Mouse (Mus musculus) A20 (cell line): ENCODE measurements around the gene Ythdf2.

Experiments used
- DNase-seq: peaks from one replicate; pipeline ENCODE4 v3.0.0-alpha.2; 2011; ENCODE audit warnings: low read depth, low spot score

Gene Ythdf2

DNA sequence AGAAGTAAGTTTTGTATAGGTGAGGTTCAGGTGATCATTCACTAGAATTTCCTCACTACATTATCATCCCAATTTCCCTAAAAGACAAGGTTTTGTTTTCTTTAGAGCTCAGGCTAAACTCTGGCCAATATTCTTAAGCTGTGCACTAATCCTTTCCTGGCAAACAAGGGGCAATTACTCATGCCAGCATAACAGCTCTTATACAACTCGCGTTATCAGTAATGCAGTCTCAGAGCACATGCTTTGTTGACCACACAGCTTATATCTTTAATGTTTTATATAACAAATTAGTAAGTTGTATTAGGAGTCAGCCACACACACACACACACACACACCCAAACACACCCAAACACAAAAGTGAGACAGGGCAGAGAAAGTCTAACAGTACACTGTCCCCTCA, 1.8 kb downstream of the Ythdf2 start:
- DNase-seq: no peak

DNA sequence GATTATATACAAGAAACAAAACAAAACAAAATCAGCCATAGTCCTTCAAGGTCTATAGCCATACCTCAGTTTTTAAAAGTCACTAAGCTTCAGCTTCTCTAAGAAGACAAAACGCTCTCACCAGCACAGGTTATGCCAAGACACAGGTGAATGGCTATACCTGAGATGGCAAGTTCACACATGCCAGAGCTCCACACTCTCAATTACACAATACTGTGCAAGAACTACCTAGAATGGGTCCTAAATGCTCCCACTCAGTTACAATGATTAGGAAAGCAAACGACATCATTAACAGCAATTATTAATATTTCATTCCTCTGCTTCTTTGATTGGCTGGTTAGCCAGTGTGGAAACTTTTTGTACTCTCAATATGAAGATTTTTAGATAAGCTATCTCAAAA, 2.8 kb downstream of the Ythdf2 start:
- no peak for DNase-seq

DNA sequence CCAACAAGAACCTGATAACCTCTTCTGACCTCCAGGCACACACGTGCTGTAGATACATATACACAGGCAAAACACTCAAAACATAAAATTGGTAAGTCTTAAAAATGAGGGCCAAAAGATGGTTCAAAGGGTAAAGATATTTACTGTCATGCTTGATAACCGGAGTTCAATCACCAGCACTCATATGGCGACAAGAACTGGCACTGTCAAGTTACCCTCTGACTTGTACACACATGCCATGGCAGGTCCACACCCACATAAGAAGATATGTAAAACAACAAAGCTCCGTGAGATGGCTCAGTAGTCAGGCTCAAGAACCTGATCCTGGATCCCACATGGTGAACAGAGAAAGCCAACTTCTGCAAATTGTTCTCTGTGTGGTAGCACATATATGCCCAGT, 4.8 kb downstream of the Ythdf2 start:
- DNase-seq: no peak

DNA sequence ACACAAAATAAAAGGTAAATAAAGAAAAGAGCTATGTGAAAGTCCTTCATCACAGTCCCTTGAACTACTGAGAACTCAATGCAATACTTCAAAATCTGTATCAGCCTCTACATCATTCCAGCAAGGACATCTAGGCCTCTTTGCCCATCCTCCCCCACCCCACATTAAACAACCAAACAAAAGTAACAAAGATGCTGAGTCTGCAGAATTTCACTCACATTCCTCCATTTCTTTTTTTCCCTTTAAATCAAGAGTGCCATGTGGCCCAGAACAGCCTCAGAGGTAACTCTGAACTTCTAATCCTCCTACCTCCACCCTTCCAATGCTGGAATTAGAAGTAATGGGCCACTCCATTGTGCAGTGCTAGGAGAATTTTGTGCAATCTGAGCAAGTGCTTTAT, 13.3 kb downstream of the Ythdf2 start:
- DNase-seq: no peak

DNA sequence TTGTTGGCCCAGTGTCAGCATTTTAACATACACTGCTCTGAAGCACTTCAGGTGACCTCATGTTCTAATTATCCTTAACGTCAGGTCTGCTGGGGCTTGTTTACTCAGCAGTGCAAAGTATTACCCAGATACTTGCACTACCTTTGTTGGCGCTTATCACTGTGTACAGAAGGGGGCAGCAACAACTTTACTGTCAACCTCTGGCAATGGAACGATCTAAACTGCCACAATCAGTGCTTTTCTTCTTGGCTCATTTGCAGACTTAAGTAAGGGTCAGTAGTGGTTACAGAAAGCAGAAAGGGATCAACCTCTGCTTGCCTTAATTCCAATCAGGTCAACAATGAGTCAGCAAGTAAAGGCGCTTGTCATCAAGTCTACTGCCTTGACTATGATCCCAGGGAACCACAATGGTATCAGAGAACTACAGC, 13.8 kb downstream of the Ythdf2 start:
- peak; percentile 60 for DNase-seq

DNA sequence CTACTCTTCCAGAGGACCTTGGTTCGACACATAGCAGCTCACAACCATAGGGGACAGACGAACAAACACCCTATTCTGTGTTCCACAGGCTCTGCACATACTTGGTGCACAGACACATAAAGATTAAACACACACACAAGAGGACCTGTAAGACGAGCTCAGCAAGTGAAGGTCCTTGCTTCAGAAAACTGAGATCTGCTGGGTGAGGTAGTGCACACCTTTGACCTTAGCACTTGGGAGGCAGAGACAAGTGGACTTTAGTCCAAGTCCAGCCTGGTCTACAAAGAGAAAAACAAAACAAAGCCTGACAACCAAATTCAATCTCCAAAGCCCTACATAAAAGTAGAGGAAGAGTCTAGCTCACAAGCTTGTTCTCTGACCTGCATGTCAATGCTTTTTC, 17.1 kb downstream of the Ythdf2 start:
- DNase-seq: no peak

DNA sequence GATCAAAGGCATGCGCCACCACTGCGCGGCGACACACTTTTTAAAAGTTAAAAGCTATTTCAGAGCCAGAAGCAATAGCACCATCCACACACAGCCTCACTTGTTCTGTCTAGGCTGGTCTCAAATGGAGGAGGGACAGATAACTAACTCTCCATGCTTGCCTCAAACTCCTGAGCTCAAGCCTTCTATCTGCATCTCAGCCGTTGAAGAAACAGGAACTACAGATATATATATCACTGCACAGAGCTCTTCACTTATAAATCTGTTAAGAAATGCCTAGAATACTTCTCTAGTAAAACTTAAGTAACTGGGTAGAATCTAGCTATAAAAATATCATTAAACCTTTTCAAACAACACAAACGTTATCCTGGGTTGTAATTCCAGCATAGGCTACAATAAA, 17.7 kb downstream of the Ythdf2 start:
- no peak for DNase-seq

DNA sequence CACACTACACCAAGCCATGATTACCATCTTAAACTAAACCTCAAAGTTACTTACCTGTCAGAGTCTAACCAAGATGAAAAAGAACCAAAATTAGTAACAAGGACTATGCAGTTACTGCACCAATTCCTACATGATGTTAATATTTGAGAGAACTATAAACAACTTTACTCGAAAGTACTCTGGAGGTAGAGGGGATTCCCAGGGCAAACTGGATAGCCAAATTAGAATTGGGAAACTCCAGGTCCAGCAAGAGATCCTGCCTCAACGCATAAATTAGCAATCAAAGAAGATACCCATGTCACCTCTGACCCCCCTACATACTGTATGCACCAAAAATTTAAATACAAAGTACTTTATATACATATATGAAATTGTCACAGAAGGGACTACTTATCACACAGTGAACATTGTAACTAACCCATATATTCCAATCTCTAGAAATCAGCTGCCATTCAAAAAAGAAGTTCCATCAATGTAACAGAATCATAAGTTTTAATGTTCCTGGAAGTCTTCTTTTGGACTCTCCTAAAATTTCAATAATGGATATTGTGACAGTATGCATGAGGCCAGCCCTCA, 24.2 kb downstream of the Ythdf2 start:
- no peak for DNase-seq

DNA sequence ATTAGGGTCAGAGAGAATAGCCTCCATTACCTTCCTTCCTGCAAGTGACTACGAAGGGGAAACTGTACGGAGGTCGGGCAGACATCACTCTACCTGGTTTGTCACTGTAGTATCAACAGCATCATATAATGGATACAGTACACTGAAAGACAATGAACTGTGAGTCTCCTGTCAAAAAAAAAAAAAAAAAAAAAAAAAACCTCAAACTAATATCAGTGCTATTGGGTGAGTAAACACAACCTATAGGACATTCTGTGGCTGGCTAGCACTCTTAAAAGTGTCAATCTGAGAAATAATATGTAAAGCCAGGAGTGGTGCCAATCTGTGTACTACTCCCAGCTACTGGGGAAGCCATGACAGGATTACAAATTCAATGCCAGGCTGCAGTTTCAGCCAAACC, 28.9 kb downstream of the Ythdf2 start:
- no peak for DNase-seq

DNA sequence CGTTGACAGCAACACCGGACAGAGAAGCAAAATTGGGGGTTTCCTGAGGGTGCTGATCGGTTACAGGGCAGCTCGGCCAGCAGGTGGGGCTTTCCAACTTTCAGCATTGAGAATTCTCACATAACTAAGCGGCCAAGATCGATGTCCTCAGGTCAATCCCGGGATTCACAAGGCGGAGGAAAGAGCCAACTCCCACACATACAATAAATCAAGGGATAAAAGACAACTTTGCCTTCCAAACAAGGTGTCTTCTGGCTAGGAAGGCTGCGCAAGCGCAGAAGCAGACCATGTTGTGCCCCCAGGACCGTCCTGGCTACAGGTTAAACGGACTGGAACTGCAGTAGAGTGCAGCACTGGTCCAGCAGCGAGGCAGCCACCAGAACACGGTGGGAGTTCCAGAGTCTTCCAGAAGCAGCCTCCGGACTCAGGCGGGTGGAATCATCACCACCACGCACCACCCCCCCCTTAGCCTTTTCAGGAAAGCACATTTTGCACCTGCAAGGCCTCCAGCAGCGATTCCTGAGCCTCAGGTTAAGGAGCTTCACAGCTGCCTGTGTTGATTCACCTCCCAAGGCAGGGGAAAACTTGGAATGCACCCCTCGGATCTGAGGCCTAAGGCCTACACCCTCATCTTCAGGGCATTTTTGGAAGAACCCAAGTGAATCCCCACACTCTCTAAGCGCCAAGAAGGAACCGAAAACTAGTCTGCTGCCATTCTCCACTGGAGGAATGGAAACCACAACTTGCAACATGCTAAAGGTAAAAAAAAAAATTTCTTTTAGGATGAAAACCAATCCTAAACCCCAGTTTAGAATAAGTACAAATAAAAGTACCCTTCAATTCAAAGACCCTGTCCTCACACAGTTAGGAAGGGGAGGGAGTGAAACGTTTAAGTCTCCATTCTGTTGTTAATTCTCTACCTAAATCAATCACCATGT, 30.1 kb downstream of the Ythdf2 start:
- DNase-seq: peak; percentile 86

DNA sequence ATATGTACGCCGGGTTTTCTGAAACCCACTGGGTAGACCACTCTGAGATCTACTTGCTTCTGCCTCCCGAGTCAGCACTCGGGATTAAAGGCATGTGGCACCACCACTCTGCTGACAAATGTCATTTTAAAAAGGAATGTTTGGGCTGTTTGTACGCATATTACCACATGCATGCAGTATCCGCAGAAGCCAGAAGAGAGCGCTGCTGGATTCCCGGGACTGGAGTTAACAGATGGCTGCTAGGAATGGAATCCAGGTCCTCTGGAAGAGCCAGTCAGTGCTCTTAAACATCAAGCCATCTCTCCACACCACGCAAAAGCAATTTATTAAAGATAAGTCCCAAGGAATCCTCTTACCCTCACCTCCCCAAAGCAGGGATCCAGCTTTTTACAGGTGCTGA, 31.4 kb downstream of the Ythdf2 start:
- DNase-seq: no peak

DNA sequence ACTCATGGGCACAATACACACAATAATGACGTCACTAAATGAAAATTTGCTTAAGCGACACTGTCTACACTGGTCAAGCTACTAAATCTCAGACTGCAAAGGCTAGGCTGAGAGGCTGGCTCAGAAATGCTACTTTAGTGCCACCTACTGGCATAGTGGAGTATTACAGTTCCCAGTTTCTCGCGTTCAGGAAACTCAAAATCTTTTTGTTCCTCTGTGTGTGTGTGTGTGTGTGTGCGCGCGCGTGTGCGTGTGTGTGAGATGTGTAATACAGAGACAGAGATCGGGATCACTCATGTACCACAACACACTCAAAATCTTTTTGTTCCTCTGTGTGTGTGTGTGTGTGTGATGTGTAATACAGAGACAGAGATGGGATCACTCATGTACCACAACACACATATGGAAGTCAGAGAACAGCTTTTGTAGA, 33.5 kb downstream of the Ythdf2 start:
- peak; percentile 81 for DNase-seq

DNA sequence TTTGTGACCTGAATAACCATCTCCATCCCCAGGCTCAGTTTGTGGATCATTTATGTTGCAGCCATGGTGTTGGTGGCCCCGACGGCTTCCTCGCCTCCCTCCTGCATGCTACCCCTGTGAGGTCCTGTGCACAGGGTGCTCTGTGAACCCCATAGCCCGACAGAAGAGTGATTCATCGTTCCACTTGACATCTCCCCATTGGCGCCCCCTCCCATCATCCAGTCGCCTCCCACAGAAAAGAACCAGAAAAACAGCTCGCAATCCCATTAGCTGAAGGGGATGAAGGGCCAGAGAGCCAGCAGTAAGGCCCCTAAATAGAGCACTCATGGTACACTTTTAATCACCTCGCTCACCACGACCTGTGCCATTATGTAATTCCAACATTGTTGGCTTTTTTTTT, 35.6 kb downstream of the Ythdf2 start:
- DNase-seq: no peak

DNA sequence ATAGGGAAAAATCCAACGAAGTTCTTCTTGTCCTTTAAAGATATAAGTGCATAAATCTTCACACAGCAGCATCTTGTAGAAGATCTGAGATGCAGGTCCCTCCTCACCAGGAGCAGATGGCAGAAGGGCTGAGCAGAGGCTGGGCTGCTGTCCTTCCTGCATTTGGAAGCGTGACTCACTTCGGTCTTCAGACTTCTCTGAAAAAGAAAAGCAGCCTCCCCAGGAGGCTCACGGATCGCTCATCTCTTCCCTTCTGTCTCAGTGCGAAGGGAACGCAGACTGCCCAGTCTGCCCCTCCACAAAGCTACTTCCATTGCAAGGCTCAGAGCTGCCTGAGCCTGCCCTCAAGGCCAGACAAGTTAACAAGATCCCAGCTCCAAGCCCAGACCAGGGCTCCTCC, 41.2 kb downstream of the Ythdf2 start:
- DNase-seq: no peak

DNA sequence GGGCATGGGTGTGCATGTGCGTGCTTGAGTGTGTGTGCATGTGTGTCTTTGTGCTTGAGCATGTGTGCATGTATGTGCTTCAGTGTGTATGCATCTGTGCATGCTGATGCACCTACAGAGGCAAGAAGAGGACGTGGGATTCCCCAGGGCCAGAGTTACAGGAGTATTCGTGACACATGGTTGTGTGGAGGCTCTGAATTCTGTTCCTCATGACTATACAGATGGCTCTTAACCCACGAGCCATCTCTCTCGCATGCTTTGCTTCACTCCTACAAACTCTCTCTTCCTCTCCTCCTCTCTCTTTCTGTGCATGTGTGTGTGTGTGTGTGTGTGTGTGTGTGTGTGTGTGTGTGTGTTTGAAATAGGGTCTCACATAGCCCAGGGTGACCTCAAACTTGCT, 42.3 kb downstream of the Ythdf2 start:
- no peak for DNase-seq

DNA sequence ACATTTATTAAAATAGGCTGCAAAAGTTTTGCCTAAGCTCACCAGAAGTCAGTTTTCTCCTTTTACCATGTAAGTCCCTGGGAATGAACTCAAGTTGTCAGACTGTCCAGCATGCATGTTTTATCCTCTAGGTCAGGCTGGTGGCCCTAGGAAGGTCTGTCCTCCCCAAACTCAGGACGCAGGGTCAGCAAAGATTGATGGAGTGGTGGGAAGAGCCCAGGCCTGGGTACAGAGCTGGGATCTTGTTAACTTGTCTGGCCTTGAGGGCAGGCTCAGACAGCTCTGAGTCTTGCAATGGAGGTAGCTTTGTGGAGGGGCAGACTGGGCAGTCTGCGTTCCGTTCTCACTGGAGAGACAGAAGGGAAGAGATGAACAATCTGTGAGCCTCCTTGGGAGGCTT, 42.8 kb downstream of the Ythdf2 start:
- DNase-seq: no peak

DNA sequence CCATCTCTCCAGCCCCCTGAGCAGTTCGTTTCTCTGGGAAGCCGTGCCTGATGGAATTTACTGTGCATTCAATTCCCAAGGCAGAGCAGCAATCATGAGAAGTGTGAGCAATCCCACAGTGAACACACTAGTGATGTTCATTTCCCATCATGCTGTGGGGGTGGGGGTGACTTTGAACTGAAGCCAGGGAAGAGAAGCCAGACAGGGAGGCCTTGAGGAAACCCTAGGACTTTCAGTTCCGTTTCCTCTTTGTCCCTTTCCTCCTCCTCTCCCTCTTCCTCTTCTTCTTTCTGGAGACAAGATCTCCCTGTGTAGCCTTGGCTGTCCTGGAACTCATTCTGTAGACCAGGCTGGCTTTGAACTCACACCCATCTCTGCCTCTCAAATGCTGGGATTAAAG, 44.7 kb downstream of the Ythdf2 start:
- no peak for DNase-seq

DNA sequence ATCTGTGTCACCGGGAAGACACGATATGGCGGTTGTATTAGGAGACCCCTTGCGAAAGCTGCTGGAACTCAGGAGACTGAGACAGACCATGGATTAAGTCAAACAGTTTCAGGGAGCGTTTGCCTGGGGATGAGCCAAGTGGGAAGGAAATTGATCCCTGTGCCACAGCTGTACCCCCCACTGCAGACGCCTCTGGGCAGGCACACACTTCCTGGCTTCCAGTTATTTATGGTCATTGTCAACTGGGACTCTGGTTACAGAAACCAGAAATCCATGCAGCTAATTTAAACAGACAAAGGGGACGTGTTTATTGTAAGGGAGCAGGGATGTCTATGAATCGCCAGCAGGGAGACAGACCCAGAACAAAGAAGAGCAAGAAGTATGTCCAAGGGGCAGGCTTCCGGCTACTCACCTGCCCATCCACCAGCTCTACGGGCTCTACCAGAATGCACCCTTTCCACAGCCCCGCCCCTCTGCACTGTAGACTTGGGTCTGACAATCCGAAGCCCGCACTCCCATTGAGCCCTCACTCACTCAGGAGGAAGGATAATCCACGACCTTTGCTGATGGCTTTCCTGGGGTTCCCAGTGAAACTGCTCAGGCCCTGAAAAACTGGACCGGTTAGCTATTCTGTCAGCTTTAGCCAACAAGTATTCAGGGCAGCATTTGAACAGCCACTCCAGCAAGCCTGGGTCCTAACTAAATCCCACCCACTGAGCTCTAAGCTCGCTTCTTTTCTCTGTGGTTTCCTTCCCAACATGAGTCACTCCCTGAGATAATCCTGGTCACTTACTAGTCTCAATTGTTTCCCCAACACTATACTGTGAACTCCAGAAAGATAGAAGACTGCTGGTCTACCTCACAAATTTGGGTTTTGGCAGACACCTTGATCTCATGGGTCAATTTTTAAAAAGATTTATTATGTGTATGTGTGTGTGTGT, 45.5 kb downstream of the Ythdf2 start:
- no peak for DNase-seq

DNA sequence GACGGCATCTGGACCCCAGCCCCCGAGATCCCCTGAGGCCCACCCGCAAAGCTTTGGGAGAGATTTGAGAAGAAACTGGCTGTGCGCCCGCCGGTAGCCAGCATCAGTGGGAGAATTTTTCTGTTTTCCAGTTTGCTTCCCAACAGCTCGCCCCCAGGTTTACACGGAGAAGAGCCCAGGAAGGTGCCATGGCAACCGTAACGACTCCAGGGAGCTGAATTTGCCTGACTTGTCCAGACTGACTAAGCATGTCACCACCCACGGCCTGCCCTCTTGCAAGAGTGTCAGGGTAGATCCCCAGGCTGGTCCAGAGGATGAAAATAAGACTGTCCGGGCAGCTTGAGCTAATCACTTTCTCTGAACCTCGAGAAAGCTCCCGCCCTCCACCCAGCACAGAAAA, 46.4 kb downstream of the Ythdf2 start:
- no peak for DNase-seq

DNA sequence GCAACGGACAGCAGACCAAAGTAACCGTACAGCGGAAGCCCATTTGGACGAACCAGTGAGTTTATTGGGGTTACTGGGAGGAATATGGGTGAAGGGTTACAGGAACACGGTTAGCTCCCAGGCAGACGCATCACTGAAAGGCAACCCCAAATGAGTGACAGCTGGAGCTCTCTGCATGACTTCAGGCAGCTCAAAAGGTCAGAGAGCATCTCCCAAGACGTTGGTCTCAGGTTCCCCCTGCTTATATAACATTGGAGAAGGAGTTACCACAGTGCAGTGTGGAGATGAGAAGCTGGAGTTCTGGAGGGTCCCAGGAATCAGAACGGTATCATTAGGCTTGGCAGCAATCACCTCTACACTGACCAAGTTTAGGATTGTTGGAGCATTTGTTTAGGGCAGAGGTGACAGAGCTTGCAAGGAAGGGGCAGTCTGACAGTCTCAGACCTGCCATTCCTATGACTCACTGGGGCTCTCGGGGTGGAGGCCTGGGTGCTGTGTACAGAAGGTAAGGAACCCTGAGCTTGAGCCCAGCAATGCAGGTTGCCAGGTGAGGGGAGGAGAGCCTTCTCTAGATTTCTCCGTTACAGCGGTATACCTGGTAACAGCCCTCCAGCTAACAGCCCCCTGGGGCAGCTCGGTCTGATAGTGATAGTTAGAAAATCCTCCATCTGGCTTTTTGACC, 55.0 kb downstream of the Ythdf2 start:
- no peak for DNase-seq

DNA sequence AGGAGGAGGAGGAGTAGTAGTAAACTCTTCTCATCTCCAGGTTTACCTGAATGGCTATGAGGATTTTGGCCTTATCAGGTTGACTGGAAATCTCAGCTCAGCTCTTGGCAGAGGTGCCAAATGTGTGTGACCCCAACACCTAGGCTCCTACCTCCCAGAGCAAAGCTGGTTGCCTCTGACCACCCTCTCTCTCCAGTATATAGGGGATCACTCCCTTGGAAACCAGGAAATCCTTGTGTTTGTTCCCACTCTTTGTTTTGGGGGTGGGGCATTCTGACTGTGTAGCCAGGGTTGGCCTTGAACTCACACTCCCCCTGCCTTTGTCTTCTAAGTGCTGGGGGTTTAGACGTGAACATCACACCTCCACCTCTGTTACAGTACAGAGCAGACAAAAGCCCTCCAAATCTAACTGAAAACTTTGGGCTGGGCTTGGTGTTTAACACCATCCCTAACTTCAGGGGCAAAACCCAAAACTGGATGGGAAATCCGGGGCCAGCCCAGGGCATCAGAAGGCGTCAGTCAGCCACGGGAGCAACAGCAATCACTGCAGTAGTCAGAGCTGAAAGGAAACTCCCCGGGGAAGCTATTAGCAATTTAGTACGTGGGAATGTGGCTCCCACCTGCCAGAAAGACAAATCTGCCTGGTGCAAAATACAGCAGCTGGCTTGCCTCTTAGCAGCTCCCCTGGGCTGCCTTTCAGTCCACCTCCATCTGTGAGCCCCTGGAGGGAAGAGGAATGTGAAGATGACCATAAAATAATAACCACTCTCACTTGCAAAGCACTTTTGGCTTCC, 57.0 kb downstream of the Ythdf2 start:
- no peak for DNase-seq
